Mouse (Mus musculus): Measurements from ENCODE around the gene Map2k6.

The Map2k6 gene

DNA sequence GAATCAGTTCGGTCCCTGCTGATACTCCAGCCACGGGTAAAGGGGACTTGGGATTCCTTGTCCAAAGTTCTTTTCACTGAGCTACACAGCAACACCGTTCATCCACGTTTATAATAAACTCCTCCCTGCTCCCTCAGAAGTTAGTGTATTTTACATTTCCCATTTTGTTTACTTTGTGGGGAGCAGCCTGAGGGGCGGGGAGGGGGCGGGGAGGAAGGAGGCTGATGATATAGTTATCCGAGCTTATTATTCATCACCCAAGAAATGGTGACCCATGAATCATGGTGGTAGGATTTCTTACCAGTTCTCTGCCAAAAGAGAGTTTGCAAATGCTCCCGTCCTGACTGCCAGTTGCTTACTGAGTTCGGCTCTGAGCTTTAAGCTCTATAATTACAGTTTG, 6.7 kb downstream of the Map2k6 start:
- DNase-seq = no peak

GRCm38 (mm10) chr11:110409131-110409530, 10.2 kb downstream of the Map2k6 start:
- DNase-seq = no peak

- DNase-seq = peak; percentile 32
Measured at GRCm38 (mm10) chr11:110409776-110410175, 10.9 kb downstream of the Map2k6 start.

DNA sequence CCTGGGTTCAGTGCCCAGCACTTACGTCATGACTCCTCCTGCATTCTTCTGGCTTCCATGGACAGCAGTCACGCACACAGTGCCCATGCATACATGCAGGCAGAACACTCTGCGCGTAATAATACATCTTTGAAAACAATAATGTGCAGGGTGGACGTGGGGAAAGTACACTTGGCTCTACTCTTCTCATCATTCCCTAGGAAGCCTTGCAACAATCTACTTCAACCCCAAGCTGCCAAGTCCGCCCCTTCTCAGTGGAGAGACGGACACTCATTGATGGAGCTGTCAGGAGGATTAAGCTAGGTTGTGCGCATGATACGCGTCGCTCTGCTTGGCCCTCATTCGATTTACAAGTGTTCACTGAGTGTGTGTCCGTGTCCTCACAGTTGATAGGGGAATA, 12.7 kb downstream of the Map2k6 start:
- no peak for DNase-seq

GRCm38 (mm10) chr11:110414263-110414662, 15.3 kb downstream of the Map2k6 start:
- no peak for DNase-seq

DNA sequence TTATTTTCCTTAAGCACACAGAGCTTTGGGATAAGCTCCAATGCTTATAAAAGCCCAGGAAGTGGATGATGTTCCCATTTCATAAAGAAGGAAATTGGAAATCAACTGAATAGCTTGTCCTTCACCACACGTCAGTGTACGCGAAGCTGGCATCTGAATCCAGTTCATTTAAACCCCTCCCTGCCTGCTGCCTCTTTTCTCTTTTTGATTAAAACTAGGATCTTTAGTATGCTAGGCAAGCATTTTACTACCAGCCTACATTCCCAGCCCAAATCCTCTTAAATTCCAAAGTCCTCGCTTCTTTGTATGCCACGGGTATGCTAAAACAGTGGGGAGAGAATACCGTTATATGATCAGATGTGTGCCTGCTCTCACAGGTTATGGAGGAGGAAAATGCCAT, 17.8 kb downstream of the Map2k6 start:
- no peak for DNase-seq

DNA sequence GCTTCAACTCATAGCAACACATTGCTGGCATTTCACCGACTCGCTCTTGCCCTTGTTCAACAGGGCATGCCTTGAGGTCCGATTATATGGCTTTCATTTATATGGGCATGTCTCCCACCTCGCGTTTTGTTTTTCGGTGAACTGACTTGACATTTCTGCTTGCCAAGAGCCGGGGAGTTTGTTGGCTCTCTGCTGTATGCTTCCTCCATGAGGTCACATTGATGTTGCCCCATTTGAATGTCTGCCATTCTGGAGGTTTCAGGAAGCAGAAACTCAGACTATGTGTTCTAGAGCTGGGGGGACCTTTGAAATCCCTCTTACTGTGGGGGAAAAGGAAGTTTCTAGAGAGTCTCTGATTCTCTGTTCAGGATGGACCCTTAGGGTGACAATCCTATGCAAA, 21.5 kb downstream of the Map2k6 start:
- DNase-seq = peak; percentile 31

- DNase-seq = no peak
Measured at GRCm38 (mm10) chr11:110426572-110427145, 27.7 kb downstream of the Map2k6 start.

GRCm38 (mm10) chr11:110427159-110427561, 28.2 kb downstream of the Map2k6 start:
- peak; percentile 13 for DNase-seq

- DNase-seq = no peak
Measured at GRCm38 (mm10) chr11:110428999-110429398, 30.1 kb downstream of the Map2k6 start.

DNA sequence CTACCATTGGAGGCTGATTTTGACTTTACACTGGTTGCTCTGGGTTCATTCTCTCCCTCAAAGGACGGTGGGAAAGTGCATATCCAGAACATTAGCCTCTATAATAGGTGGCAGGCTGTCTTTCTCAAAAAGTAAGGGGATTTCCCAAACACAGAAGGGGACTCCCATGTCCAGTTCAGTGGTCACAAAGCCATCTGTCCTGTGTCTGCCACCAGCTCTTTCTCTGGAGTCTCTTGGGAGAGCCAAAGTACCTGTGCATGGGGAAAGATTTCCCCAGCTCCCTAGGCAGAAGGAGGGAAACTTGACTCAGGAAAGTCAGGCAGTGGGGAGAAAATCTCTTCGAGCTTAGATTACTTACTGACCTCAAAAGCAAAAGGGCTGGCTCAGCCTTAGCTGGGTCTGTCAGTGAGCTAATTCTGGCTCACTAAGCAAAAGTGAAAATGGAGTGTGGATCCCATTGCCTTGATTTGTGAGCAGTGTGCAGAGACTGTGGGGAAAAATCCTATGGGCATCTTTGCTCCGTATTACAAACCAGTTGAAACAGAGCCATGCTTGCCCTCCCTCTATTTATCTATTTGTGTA, 31.0 kb downstream of the Map2k6 start:
- DNase-seq = no peak

- DNase-seq = no peak
Measured at GRCm38 (mm10) chr11:110435839-110436556, 37.1 kb downstream of the Map2k6 start.

DNA sequence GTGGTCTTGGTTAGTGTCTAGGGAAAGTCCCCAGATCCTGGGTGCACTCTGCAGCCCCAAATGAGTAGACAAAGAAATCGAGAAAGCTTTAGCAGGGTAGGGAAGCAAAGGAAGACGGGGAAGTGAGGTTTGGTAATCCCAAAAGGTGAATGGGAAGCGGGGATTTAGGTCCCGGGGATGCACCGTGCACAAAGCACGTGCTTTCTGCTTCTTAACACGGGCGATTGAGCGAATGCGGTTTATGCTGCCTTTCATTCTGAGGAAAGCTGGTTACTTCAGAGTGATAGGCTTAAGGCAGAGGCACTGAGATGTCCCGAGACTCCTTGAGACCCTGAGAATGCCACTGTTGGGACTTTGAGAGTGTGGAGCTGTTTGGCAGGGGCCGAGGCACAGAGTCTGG, 38.1 kb downstream of the Map2k6 start:
- DNase-seq = no peak

DNA sequence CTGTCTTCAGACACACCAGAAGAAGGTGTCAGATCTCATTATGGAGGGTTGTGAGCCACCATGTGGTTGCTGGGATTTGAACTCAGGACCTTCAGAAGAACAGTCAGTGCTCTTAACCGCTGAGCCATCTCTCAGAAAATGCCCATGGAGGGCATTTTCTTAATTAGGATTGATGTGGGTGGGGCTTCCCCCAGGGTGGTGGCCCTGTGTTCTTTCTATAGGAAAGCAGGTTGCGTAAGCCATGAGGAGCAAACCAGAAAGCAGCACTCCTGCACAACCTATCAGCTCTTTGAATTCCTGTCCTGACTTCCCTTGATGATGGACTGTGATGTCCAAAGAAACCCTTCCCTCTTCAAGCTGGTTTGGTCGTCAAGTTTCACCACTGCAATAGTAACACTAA, 39.2 kb downstream of the Map2k6 start:
- no peak for DNase-seq

GRCm38 (mm10) chr11:110438700-110439296, 39.9 kb downstream of the Map2k6 start:
- DNase-seq = no peak

DNA sequence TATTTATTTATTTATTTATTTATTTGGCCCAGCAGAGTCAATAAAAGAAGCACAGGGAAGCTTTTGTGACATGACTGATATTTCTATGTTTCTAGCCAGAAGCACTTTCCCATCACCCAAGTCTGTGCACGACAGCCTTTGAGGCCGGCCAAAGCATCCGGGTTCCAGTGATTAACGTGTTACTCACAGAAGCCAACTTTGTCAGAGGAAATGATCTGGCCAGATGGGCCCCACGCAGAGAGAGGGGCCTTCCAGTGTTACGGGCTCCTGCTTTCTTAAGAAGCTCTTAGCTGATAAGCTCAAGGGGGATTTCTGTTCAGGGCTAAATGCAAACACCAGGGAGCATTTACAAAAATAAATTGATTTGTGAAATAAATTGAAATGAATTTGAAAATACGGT, 40.4 kb downstream of the Map2k6 start:
- no peak for DNase-seq

DNA sequence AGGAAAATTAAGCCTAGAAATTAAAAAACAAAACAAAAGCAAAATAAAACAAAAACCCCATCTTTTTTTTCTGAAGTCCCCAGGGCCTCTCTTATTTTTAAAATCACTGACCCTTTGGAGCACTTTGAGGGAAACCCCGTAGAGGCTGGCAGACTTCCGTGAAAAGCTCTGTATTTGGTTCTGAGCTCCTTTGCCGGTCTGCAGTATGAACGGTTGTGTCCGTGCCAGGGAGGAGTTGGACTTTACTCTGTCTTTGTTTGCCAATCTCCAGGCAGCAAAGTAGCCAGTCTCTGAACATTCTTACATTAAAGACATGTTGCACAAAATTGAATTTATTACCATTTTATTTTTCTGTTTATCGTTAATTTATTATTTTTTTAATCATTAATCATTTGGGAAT, 45.7 kb downstream of the Map2k6 start:
- no peak for DNase-seq

- peak; percentile 57 for DNase-seq
Measured at GRCm38 (mm10) chr11:110448131-110448725, 49.3 kb downstream of the Map2k6 start.

DNA sequence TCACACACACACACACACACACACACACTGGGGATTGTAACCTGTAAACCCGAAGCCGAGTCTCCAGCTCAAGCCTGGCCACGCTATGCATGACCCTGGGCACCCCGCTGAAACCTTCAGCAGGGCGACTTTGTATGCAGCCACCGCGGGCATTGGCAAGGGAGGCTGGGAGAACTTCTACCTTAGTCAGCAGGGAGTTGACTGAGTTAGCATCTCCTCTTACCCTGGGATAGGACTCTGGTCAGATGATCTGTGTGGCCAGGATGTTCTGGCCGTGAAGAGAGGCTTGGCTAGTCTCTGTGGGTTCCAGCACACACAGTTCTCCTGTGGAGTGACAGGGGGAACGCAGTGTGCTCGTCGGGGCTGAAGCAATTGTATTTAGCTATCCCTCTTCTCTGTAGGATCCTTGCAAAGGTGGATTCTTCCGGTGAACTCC, 49.8 kb downstream of the Map2k6 start:
- DNase-seq = peak; percentile 28

DNA sequence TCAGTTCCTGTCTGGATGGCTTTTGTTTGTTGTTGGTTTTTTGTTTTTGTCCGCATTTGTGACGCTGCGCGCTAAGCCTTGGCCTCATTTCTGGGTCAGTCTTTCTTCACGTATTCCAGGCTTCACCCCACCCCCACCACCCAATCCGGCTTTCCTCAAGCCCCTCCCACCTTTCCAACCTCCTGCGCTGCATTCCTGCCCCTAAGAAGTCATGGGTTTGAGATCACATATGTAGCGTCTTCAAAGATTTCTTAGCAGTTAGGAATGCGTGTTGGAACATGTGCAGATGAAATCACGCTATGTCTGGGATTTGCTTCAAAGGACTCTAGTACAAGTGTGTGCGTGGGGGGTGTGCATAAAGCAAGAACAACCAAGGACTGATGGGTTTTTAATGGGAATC, 50.3 kb downstream of the Map2k6 start:
- DNase-seq = no peak

DNA sequence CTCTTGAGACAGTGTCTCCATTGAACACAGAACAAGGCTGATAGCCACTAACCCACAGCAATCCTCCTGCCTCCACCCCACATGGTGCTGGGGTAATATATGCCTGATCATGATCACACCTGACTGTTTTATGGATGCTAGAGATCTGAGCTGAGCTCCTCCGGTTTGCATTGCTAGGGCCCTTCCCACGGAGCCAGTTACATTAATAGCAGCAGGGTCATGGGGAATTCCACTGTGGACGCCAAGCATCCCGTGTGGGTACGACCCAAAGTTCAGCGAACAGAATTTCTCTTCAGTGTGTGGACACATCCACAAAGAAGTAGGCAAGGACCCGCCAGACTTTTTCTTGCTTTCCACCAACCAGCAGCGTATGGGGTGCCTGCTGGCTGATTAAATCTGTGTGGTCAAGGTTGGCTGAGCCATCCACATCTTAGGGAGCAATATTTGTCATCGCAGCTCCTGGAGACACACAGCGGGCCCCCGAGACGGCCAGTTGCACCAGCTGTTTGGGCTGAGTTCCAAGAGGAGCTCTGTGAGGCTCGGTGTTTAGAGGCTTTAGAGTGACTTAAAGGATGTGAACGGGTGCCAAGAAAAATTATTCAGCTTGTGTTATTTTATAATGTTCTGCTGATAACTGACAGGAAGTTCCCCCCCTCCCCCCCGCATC, 51.3 kb downstream of the Map2k6 start:
- DNase-seq = peak; percentile 54

DNA sequence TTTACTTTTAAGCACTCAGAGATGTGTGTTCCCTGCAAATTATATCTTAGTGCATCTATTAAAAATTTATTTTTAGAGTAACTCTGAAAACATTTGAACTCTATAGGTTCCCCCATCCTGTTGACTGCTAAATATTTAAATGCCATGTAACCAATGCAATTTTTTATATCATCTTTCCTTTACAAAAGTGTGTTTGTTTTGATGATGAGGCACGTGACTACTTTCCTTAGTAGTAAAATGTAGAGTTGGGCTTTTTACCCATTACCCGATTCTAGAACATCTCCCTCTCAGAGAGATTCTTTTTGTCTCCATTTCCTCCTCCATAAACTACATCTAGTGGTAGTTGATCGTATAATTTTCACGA, 51.8 kb downstream of the Map2k6 start:
- no peak for DNase-seq

- no peak for DNase-seq
Measured at GRCm38 (mm10) chr11:110451590-110451989, 52.7 kb downstream of the Map2k6 start.

Data from lung, postnatal 10 days (tissue).